Mouse (Mus musculus) embryo, embryonic 10 days (tissue): ENCODE results near the gene C9.

Experiments used
- DNase-seq: peaks from one replicate; pipeline ENCODE4 v3.0.0-alpha.2; 2015; ENCODE audit warnings: low spot score

C9 gene

DNA sequence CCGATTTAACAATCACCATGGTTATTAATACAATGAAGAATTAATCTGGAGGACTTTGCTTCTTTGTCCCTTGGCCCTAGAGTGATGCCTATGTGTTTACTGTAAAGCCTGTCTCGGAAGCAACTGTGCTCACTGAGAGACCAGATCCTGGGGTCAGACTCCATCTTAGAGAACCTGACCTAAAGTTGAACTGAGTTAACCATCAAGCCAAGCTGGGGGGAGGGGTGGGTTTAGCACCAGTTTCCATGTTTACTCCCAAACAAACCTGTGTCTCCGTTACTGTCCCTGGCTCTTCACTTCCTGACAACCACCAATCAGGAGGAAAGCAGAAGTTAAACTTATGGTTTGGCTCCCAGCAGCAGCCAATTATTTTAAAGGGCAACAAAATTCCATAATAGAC, 38.4 kb downstream of the C9 start:
- DNase-seq, result no peak

DNA sequence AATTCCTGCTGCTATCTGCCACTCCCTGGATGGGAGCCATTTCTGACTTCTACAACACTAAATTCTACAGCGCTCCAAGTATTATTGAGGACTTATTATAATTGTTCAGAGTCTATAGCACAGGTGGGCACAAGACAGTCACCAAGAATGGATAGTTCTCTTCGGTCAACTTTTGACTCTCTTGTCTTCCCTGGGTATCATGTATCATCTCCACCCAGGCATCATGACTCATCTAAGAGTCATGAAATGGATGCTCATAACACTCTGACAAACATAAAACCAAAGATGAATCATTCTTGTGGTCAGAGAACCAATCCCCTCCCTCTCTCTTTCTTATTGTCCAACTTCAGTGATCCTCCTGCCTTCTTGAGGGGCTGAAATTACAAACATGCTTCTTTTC, 47.3 kb downstream of the C9 start:
- DNase-seq, result no peak

DNA sequence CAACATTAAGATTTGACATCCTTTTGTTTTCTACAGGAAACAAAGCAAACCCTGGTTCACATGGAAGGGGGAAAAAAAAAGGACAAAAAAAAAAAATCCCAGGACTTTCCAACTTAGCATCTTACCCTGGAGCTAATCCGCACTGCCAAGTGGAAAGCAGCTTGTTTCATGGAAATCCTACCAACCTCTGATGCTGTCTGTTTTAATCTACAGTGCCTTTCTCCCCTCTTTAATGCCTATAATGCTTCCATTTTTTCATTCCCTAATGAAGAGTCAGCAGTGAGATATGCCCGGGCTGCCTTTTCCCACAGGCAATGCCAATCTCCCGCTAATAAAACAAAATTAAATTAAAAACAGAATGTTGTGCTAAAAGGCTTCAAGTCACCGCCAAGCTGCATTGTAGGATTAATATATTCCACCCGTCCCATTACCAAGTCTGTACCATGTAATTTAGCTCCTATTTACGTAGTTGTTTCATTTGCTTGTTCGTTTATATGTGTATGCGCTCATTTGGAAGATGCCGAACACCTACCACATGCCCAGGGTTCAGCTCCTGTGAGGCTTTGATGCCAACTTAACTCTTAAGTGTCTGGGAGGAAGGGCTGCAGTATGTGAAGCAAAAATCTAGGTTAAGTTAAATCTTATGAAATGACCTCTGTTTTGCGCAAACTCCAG, 53.4 kb downstream of the C9 start:
- no peak for DNase-seq

DNA sequence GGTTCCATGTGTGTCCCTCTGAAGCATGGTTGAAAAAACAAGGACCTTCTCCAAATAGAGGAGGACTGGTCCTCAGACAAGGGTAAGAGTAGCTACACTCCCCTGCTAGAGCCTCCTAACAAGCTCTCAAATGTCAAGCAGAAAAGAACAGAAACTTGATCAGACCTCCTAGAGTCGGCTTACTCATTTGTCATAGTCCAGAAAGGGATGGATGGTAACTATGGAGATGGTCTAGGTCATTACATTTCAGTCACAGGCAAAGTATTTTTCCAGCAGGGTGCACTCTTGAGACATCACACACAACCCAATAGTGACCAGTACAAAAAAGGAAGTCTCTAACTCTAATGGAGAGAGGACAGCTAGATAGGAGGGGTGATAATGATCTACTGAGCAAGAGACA, 55.7 kb downstream of the C9 start:
- peak; percentile 12 for DNase-seq

DNA sequence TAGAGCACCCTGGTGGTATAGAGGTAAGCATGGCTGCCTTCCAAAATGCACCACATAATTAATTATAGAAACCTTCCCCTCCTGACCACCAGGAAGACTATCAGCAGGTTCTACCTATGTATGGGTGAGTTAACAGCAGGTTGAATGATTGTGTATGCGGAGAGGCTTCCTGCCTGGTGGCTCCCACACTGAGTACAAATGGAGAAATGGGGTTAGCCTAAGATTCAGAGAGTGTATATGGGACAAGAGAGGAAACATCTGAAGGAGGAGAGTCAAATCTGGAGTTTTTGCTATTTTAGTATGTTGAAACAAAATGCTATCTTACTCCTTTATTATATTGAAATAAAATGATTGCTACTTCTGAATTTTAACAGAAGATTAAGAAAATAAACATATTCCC, 72.4 kb downstream of the C9 start:
- DNase-seq, result no peak

DNA sequence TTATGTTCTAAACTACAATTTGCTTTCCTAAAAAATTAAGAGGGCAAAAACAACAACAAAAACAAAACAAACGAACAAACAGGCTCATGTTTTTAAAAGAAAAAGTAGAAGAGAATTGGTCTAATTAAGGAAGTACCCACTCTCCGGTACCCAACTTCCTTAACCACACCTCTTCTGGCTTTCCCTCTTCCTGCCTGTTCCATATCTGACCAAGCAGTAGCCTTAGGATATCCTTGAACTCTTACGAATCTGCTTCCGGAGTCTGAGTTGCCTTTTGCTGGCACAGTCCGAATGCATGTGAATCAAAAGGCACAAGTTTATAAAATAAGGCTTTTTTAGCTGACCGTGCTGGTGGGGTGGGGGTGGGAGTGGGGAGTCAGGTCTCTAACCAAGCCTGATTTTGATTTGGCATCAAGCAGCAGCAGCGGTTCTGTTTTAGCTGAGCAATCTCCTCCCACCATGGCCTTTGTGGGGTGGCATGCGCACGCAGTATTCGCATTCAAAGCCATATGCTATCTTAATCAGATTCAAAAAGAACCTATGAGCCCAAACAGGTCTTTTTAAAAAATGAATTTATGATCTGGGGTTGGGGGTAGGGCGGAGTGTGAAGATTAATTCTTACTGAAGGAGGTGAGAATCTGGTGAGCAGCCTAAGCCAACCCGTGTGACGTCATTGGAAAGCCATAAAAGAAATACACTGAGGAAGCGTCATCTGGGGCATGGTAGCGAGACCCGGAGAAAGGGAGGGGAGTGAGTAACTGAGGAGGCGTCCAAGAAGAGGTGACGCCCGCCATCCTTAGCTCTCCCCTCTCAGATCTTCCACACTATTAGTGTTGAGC, 74.5 kb downstream of the C9 start:
- no peak for DNase-seq

DNA sequence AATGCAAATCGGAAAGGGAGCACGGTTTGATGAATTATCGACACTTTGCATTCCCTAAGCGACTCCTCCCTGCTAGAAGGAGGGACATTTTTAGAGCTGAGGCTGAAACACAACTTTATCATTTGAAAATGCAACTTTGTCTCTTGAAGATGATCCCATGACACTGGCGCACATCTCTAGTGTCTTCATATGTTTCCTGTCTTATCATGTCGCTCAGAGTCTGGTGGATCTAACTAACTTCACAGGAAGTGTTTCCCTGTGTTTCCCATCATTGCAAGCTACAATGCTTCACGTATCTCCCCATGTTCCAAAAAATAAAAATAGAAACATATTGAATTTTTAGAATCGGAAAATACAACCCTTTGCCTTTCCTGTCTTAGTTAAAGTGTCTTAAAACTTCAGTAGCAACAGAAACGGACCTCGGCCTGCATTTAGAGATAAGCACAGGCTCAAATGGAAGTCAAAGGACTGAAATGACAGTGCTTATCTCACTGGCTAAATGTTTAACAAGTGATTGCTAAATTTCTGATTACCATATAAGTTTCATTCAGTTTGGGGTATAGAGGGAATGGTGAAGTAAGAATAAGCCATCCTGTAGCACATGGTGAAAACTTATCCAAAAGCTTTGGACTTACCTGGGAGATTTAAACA, 75.5 kb downstream of the C9 start:
- DNase-seq, result no peak

DNA sequence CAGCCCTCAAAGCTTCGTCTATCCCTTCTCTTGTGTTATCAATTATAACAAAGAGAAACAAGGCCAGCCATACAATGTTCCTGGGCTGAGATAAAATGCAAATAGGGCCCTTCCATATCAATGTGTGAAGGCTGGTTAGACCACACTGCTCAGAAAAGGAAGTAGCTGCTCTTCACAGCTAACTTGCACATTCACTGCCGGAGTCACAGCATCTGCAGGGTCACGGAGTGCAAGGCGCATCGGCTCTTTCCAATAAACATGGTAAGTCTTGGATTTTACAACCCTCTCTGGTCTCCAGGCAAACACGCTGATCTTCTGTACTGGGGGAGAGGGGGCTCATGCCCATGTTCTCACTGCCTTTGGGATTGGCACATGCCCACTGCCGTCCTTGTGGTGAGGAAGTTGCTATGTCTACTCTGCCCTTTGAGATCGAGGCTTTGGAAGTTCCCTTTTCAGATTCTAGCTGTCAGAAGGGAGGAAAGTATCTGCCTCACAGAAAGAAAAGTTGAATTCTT, 77.6 kb downstream of the C9 start, which contains the start of gene Fyb:
Fyb (plus strand) TSS at position 201 of the 515 bp plus-strand sequence.
- DNase-seq, result no peak

DNA sequence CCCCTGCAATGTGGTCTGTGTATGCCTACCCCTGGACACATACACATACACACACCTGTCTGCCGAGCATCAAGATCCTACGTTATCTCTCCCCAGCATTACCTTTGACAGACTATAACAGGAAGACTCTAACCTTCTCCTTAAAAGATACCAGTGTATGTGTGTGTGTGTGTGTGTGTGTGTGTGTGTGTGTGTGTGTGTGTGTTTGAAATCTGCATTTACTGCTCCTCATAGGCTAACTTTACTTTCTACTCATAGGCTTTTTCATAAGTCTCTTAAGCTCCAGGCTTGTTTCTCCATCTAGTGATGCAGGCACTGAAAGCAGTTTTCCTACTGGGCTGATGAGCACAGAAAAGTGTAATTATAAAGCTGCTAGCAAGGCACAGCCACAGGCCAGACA, 79.7 kb downstream of the C9 start:
- no peak for DNase-seq

DNA sequence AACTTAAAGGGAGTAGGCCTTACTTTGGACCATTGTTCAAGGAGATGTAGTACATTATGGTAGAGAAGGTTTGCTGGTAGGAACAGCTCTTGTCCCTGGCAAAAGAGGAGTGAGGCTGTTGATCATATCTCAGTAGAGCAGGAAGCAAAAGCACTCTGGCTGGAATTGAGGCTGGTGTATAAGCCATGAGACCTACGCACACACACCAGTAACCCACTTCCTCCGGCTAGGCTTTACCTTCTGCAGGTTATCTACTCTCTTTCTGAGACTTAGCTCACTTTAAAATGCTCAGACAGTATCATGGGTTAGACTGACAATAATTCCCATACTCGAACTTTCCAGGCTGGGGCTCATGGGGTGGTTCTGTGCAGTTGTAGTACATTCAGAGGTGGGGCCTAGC, 80.3 kb downstream of the C9 start:
- DNase-seq, result no peak

DNA sequence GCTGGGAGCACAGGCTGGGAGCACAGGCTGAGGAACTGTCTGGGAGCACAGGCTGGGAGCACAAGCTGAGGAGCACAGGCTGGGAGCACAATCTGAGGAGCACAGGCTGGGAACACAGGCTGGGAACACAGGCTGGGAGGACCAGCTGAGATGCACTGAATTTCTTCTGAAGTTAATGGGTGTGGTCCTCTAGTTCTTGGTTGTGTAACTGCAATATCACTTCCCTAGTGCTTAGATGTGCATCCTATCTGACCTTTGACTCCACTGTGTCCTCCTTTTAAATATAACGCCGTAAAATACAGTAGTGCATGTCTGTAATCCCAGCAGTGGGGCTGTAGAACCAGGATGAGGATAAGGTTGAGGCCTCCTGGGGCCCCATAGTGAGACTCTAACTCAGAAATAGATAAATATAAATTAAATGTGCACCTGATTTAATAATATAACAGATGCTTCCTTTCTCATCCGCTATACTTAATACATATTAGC, 88.8 kb downstream of the C9 start:
- no peak for DNase-seq

DNA sequence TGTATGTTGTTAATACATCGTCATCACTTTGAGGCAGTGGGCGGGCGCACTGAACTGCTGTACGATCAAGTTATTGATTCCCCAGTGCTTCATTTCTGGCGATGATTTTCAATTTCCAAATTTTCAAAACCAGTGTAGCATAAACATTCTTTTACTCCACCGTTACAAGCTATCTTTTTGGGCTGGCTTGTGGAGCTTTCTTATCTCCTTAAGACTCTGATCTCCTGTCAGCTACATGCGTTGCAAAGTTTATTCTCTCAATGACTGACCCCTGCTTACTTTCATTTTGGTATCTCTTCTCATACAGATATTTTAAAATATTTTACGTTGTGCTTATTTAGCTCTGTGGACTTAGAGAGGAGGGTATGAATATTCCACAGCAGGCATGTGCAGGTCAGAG, 89.5 kb downstream of the C9 start:
- no peak for DNase-seq

DNA sequence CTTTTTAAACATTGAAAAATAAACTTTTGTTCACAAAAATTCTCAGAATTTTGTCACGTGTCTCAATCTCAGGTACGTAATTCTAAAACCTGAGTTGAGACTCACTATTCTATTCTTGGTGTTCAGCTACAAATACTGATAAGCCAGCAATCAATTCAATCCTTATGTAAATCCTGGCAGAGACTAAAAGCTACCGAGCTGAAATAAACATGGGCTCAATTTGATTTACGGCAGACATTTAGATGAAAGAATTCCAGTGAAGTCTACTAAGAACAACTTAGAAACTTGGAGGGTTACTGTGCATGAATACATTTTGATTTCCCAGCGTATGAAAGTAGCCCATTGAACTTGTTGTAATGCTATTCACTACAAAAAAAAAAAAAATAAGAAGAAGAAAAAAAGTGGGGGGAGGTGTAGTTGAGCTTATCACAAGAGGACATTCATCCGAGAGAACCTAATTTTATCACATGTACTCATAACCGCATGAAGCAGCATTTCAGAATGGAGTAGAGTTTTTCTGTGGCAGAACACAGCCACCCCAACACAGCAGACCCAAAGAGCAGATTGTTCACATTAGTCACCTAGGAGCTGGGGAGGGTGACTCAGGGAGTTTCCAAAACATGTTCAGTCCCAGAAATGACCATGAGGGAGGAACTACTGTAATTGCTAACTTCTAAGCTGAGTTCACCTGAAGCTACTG, 94.7 kb downstream of the C9 start:
- no peak for DNase-seq
